Mouse (Mus musculus) spleen, postnatal 10 days (tissue): ENCODE data around the gene Mrgpra4.

Source experiments
- DNase-seq, 2 experiments: peaks; one replicate each; pipeline ENCODE4 v3.0.0; 2021 to 2022; ENCODE audit warnings: low spot score in 2 of 2

Mrgpra4 gene

DNA sequence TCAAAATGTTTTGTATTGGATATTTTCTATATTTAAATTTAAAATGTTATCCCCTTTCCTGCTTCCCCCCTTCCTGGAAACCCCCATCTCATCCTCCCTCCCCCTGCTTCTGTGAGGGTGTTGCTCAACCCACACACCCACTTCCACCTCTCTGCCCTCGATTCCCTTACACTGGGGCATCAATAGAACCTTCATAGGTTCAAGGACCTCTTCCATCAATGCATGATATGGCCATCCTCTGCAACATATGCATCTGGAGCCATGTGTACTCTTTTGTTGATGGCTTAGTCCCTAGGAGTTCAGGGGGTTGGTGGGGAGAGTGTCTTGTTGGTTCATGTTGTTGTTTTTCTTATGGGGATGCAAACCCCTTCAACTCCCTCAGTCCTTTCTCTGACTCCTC, at the start of gene Mrgpra4:
TSS of gene Mrgpra4 (minus strand) at position 101 of the 400 bp plus-strand sequence.
- DNase-seq = no peak

- no peak for DNase-seq
These were observed 45.6 kb upstream of the Mrgpra4 start, which contains the start of gene Mrgprx1 for GRCm38 (mm10) chr7:48027497-48027896. Gene Mrgprx1 (minus strand): TSS chr7:48027597.

DNA sequence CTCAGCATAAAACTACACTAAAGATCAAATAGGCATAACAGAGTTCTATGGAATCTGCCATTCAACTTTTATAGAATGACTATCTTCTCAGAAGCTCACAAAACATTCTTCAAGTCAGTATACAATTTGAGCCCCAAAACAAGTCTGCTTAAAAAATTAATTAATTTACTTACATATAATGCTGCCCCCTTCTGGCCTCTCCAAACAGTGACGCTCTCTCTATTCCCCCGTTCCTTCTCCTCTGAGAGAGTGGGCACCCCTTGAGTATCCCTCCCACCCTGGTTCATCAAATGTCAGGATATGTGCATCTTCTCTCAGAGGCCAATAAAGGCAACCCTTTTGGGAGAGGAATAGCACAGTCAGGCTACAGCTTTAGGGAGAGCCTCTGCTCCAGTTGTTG, 36.0 kb upstream of the Mrgpra4 start:
- DNase-seq = no peak

DNA sequence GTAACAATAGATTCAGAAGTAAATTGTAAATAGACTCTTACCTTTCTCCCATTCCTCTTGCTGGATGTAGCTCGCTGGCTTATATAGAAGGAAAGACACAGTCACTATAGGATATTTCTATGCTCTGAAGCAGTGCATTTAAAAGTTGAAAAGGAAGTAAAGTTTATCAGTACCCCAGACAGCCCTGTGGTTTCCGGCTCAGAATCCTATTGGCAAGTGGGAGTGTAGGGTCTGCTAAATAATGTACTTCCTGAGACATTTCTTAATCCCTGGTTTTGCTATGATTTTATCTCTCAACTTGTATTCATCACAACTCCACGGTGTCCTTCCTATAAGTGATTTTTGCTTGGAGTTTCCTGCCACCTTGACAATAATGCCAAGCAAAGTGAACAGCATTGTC, 13.8 kb upstream of the Mrgpra4 start:
- DNase-seq = no peak

DNA sequence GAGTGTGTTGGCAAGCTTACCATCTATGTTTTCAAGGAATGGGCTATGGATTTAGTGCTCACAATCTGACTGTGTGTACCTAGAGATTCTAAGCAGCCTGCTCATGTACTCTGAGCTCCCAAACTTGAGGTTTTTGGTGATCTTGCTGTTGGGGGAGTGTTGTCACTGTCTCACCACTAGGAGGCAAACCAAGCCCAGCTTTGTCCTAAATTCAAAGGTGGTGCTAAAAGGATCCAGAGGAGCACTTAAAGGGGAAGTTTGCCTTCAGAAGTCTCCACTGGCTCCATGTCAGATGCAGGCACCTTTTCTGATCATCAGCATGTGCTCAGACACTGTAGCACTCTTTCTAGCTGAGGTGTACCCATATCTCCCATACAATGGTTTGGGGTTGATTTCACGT, 4.9 kb upstream of the Mrgpra4 start:
- DNase-seq = no peak
